Mouse (Mus musculus): ENCODE measurements around the gene Abca9. TPM values are rescaled to one million over a fixed set of nuclear protein-coding genes. Genes with fewer than 3 reads are reported as not detected.

Gene Abca9
- polyA plus RNA-seq, 1 experiment, result 77.2 TPM

DNA sequence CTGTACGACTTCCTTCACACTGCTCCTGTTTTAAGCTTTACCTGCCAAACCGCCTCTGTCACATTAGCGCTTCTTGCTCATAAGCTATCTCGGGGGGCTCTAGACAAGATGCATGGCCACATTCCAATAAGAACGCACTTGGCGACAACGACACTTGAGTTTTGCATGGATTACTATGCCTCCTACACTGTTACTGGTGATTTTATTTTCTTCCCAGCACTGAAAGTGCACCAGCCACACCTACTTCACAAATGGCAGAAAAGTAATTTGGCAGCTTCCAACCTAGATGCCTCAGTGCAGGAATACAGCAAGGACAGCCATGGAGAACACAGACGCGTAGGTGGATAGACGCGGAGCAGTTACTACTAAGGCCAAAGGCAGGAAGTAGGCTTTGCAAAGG lies 12.0 kb downstream of the Abca9 start:
- Histone ChIP-seq H3K27ac (ENCODE audit: insufficient read depth, low read depth, low read length) (no peak overlapping the region), H3K4me1 (ENCODE audit: control insufficient read depth, insufficient read depth, low read length) (peaks cover 11% of the 10 kb centered on the region), H3K4me3 (ENCODE audit: insufficient read depth, low read length) (no peak overlapping the region)
- TF ChIP-seq POLR2A (IDR thresholded peaks at IDR 0.05; ENCODE audit: borderline replicate concordance, low read depth, low read length) (no peak), CTCF (IDR thresholded peaks at IDR 0.05; ENCODE audit: low read depth, low read length) (no peak)

DNA sequence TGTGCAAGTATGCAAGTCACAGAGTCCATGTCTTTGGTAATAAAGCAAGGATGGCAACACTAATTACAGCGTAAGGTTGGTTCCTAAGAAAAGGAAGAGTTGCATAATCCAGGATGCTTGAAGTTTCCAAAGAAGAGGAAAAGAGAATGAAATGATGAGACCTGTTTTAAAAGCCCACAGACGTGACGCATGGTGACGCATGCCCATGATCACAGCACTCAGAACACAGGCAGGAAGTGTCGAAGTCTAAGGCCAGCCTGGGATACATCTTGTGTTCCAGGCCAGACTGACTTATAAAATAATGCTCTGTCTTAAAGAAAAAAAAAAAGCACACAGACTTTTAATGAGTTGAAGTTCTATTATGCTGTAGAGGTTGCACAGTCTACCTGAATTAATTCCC lies 20.4 kb downstream of the Abca9 start:
- no peaks in the 10 kb centered on the region; the same call in 1 of the 2 replicates for H3K4me1 ChIP-seq (ENCODE audit: control insufficient read depth, insufficient read depth, low read length)
- no peak overlapping the region for H3K27ac ChIP-seq (ENCODE audit: insufficient read depth, low read depth, low read length)
- TF ChIP-seq CTCF (IDR thresholded peaks at IDR 0.05; ENCODE audit: low read depth, low read length), result no peak
- TF ChIP-seq POLR2A (IDR thresholded peaks at IDR 0.05; ENCODE audit: borderline replicate concordance, low read depth, low read length), result no peak
- H3K4me3 ChIP-seq (ENCODE audit: insufficient read depth, low read length), result no peak overlapping the region

DNA sequence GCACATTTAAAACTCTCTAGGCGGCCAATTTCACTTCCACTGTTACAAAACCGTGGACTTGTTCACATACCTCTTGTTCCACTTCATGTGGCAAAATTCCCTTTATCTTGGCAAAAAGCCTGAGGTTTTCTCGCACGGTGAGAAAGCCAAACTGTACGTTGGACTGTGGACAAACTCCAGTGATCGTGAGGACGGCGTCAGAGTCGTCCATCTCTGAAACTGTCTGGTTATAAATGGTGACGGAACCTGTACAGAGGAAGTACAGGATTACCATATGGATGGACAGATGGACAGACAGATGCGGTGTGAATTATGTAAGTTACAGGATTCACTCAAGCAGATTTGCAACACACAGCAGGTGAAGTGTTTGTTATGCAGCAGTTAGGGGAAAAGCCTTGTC lies 22.6 kb downstream of the Abca9 start:
- H3K4me1 ChIP-seq (ENCODE audit: control insufficient read depth, insufficient read depth, low read length), result no peaks in the 10 kb centered on the region; the same call in 1 of the 2 replicates
- TF ChIP-seq POLR2A (IDR thresholded peaks at IDR 0.05; ENCODE audit: borderline replicate concordance, low read depth, low read length) (no peak), CTCF (IDR thresholded peaks at IDR 0.05; ENCODE audit: low read depth, low read length) (no peak)
- H3K27ac ChIP-seq (ENCODE audit: insufficient read depth, low read depth, low read length), result no peak overlapping the region
- H3K4me3 ChIP-seq (ENCODE audit: insufficient read depth, low read length), result no peak overlapping the region

DNA sequence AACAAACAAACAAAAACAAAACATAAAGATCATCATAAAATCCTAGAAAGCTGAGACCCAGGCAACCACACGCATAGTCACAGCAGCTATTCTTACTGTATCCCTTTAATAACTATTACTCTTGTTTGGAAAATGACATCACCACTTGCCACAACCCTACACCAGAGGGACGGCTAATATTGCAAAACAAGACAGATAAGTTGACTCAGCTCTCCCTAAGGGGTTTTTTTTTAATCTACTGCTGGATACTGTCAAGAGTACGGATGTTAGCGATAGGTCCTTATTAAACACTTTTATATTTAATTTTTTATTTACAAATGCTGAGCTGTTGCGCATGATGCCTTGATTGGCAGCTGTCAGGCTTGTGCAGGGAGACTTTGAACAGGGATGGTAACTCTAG lies 37.2 kb downstream of the Abca9 start:
- TF ChIP-seq POLR2A (IDR thresholded peaks at IDR 0.05; ENCODE audit: borderline replicate concordance, low read depth, low read length) (no peak), CTCF (IDR thresholded peaks at IDR 0.05; ENCODE audit: low read depth, low read length) (no peak)
- H3K4me3 ChIP-seq (ENCODE audit: insufficient read depth, low read length), result 0 out of 2 replicates have a peak overlapping the region, but pooled peaks have one; percentile 15
- H3K27ac ChIP-seq (ENCODE audit: insufficient read depth, low read depth, low read length), result peak overlapping the region; percentile 74
- peaks cover 14% of the 10 kb centered on the region for H3K4me1 ChIP-seq (ENCODE audit: control insufficient read depth, insufficient read depth, low read length)

GRCm38 (mm10) chr11:110111137-110111536 lies 56.9 kb downstream of the Abca9 start:
- Histone ChIP-seq H3K4me1 (ENCODE audit: control insufficient read depth, insufficient read depth, low read length) (no peaks in the 10 kb centered on the region), H3K4me3 (ENCODE audit: insufficient read depth, low read length) (no peak overlapping the region), H3K27ac (ENCODE audit: insufficient read depth, low read depth, low read length) (no peak overlapping the region)
- TF ChIP-seq CTCF (IDR thresholded peaks at IDR 0.05; ENCODE audit: low read depth, low read length), result no peak
- no peak for TF ChIP-seq POLR2A (IDR thresholded peaks at IDR 0.05; ENCODE audit: borderline replicate concordance, low read depth, low read length)

- peaks cover 7% of the 10 kb centered on the region; the same call in 1 of the 2 replicates for H3K4me1 ChIP-seq (ENCODE audit: control insufficient read depth, insufficient read depth, low read length)
- H3K27ac ChIP-seq (ENCODE audit: insufficient read depth, low read depth, low read length), result no peak overlapping the region
- TF ChIP-seq POLR2A (IDR thresholded peaks at IDR 0.05; ENCODE audit: borderline replicate concordance, low read depth, low read length), result no peak
- TF ChIP-seq CTCF (IDR thresholded peaks at IDR 0.05; ENCODE audit: low read depth, low read length), result no peak
- H3K4me3 ChIP-seq (ENCODE audit: insufficient read depth, low read length), result no peak overlapping the region
Measured at GRCm38 (mm10) chr11:110101437-110101836, 66.6 kb downstream of the Abca9 start.

GRCm38 (mm10) chr11:110098901-110099300 lies 69.1 kb downstream of the Abca9 start:
- Histone ChIP-seq H3K4me3 (ENCODE audit: insufficient read depth, low read length) (no peak overlapping the region), H3K4me1 (ENCODE audit: control insufficient read depth, insufficient read depth, low read length) (peaks cover 23% of the 10 kb centered on the region), H3K27ac (ENCODE audit: insufficient read depth, low read depth, low read length) (no peak overlapping the region)
- no peak for TF ChIP-seq CTCF (IDR thresholded peaks at IDR 0.05; ENCODE audit: low read depth, low read length)
- no peak for TF ChIP-seq POLR2A (IDR thresholded peaks at IDR 0.05; ENCODE audit: borderline replicate concordance, low read depth, low read length)

GRCm38 (mm10) chr11:110097465-110097864 lies 70.5 kb downstream of the Abca9 start:
- no peak overlapping the region for H3K4me3 ChIP-seq (ENCODE audit: insufficient read depth, low read length)
- H3K27ac ChIP-seq (ENCODE audit: insufficient read depth, low read depth, low read length), result no peak overlapping the region
- TF ChIP-seq CTCF (IDR thresholded peaks at IDR 0.05; ENCODE audit: low read depth, low read length) (no peak), POLR2A (IDR thresholded peaks at IDR 0.05; ENCODE audit: borderline replicate concordance, low read depth, low read length) (no peak)
- peaks cover 28% of the 10 kb centered on the region for H3K4me1 ChIP-seq (ENCODE audit: control insufficient read depth, insufficient read depth, low read length)

- peaks cover 32% of the 10 kb centered on the region for H3K4me1 ChIP-seq (ENCODE audit: control insufficient read depth, insufficient read depth, low read length)
- H3K27ac ChIP-seq (ENCODE audit: insufficient read depth, low read depth, low read length), result peak within 1 kb of the TSS; percentile 31; the same call in 1 of the 2 replicates
- H3K4me3 ChIP-seq (ENCODE audit: insufficient read depth, low read length), result no peak within 1 kb of the TSS
- TF ChIP-seq CTCF (IDR thresholded peaks at IDR 0.05; ENCODE audit: low read depth, low read length), result no peak
- TF ChIP-seq POLR2A (IDR thresholded peaks at IDR 0.05; ENCODE audit: borderline replicate concordance, low read depth, low read length), result no peak
Measured at GRCm38 (mm10) chr11:110095858-110096257, 72.1 kb downstream of the Abca9 start, which contains the start of gene Abca8a. Gene Abca8a, minus strand, starts transcription at chr11:110095978.

GRCm38 (mm10) chr11:110094846-110095380 lies 73.1 kb downstream of the Abca9 start:
- TF ChIP-seq POLR2A (IDR thresholded peaks at IDR 0.05; ENCODE audit: borderline replicate concordance, low read depth, low read length), result no peak
- TF ChIP-seq CTCF (IDR thresholded peaks at IDR 0.05; ENCODE audit: low read depth, low read length), result no peak
- Histone ChIP-seq H3K4me1 (ENCODE audit: control insufficient read depth, insufficient read depth, low read length) (peaks cover 32% of the 10 kb centered on the region), H3K27ac (ENCODE audit: insufficient read depth, low read depth, low read length) (no peak overlapping the region), H3K4me3 (ENCODE audit: insufficient read depth, low read length) (no peak overlapping the region)
